Mouse (Mus musculus) heart, embryonic 13.5 days (tissue): ENCODE data around the gene Auts2. TPM values are rescaled to one million over a fixed set of nuclear protein-coding genes. Genes with fewer than 3 reads are reported as not detected.

Experiments
- ATAC-seq: fragments of 200-750 bp; cut with Nextera tagmentation; 2 replicates; pipeline ENCODE4 v1.8.0; 2017; ENCODE audit warnings: moderate TSS enrichment; ENCODE audit not compliant: insufficient number of reproducible peaks, low FRiP score, low TSS enrichment; ENCODE audit errors: extremely low read depth
- H3K27ac ChIP-seq: fragments of 300-500 bp; sonication (generic); replicated peaks from 2 replicates; pipeline ENCODE4 v1.5.1; 2015; ENCODE audit warnings: moderate library complexity, mild to moderate bottlenecking, inconsistent platforms
- H3K27me3 ChIP-seq: fragments of 300-500 bp; sonication (generic); replicated peaks from 2 replicates; pipeline ENCODE4 v1.6.1; 2015; ENCODE audit warnings: mild to moderate bottlenecking, inconsistent platforms
- H3K36me3 ChIP-seq: fragments of 300-500 bp; sonication (generic); 2 replicates; pipeline ENCODE4 v1.6.1; 2015; ENCODE audit warnings: mild to moderate bottlenecking, inconsistent platforms
- H3K4me1 ChIP-seq: fragments of 300-500 bp; sonication (generic); 2 replicates; pipeline ENCODE4 v1.6.1; 2015; ENCODE audit warnings: inconsistent platforms
- H3K4me2 ChIP-seq: fragments of 300-500 bp; sonication (generic); 2 replicates; pipeline ENCODE4 v1.6.1; 2015; ENCODE audit warnings: inconsistent platforms, mild to moderate bottlenecking, moderate library complexity
- H3K4me3 ChIP-seq: fragments of 300-500 bp; sonication (generic); 2 replicates; pipeline ENCODE4 v1.5.1; 2015; ENCODE audit warnings: moderate library complexity, mild to moderate bottlenecking, inconsistent platforms
- H3K9ac ChIP-seq: fragments of 300-500 bp; sonication (generic); 2 replicates; pipeline ENCODE4 v1.6.1; 2015; ENCODE audit warnings: inconsistent platforms, mild to moderate bottlenecking, moderate library complexity
- H3K9me3 ChIP-seq: fragments of 300-500 bp; sonication (generic); 2 replicates; pipeline ENCODE4 v1.6.1; 2016; ENCODE audit warnings: inconsistent platforms
- WGBS: fragments of 180-500 bp; shearing (Covaris S2); methylation state at CpG from one replicate; pipeline ENCODE4 v1.1.7; 2015; ENCODE audit warnings: mixed read lengths; 5-methylcytosine and 5-hydroxymethylcytosine counted together
- polyA plus RNA-seq: library from polyadenylated mRNA; unstranded; fragments of >200 nt; fragmentation: Nextera tagmentation; extraction: Ambion mirVana; gene quantifications from 2 replicates; pipeline ENCODE4 v1.2.1, GENCODE M21; 2015

Auts2 gene
- polyA plus RNA-seq, 1 experiment from 2014 or later = 13.8 TPM

DNA sequence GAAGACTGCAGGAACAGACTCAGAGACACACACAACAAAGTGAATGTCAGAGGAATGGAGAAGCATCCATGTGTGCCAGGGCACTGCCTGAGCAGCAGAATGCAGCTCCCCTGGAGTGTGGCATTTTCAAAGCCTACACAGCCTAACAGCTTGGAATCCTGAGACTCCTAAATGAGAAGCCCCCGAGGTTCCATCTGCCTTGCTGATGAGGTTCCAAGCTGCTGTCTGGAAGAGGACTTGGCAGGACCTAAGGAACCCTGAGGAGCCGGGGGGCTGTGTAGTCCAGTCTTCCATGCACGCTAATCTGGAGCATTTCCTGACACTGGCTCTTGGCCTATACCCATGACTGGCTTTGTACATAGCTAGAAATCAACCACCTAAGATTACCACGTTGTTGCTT lies 670.0 kb downstream of the Auts2 start:
- no peak for ATAC-seq
- 68% methylated on average over 4 of the region's 4 CpGs for WGBS
- H3K9me3 ChIP-seq = no peaks in the 10 kb centered on the region

DNA sequence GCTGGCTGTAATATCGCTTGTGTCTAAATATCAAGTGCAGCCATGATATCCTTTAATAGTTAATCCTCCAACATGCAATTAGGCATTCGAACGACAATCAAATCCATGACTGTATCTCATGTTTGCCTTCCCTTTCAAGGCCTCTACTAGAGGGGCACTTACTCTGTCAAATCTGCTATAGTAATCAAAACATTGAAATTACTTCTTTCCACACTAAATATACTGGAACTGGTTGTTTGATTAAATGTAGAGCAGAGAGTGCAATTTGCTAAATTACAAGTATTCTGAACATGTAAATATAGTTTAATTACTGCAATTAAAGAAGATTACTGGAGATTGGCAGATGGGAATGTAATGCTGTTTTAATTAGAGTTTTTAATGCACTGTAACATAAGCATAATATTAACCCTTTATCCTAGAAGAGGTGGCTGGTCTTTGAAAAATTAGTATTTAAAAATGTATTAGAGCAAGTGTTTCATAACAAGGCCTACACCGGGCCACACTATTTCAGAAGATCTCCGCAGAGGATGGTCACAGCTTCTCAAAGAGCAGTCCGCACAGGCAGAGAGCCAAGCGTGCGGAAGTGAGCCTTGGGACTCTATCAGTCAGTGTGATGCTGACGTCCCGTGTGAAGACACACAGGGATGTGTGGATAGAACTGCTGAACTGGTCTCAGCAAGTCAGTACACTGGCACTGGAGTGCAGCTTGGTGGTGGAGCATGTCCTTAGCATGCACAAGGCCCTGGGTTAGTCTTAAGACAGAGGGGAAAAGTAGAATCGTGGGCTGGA lies 673.2 kb downstream of the Auts2 start:
- no peak overlapping the region for H3K27ac ChIP-seq
- 0 out of 2 replicates have a peak, but pooled peaks cover 4% of the 10 kb centered on the region for H3K4me1 ChIP-seq
- 83% methylated on average over 11 of the region's 11 CpGs for WGBS
- H3K9me3 ChIP-seq = no peaks in the 10 kb centered on the region
- H3K27me3 ChIP-seq = no peaks in the 10 kb centered on the region
- no peak overlapping the region for H3K9ac ChIP-seq
- H3K4me3 ChIP-seq = no peak overlapping the region
- ATAC-seq = no peak
- H3K36me3 ChIP-seq = no peaks in the 10 kb centered on the region
- no peak overlapping the region for H3K4me2 ChIP-seq

More for the DNA sequence above, 670.0 kb downstream of the Auts2 start:
- no peaks in the 10 kb centered on the region for H3K4me1 ChIP-seq
- H3K27me3 ChIP-seq = no peaks in the 10 kb centered on the region
- no peak overlapping the region for H3K27ac ChIP-seq
- H3K9ac ChIP-seq = no peak overlapping the region
- H3K4me2 ChIP-seq = no peak overlapping the region
- H3K36me3 ChIP-seq = no peaks in the 10 kb centered on the region
- H3K4me3 ChIP-seq = no peak overlapping the region

DNA sequence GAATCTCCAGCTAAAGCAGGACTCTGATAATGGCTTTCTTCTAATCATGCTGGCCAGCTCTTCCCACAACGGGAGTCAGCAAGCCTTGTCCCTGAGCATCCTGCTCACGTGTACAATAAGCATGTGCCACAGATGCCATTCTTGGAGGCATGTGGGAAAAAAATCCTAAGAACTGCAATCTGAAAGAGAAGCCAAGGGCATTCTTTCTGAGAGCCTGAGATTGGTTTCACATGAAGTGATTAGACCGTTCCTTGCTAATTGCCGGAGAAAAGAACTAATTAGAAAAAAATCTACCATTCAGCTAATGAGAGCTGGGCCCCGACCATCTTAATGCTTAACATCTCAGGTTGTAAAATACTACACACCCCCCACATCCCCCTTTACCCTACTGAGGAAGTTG lies 677.9 kb downstream of the Auts2 start:
- H3K4me2 ChIP-seq = no peak overlapping the region
- WGBS = 50% methylated on average over 5 of the region's 5 CpGs
- H3K4me1 ChIP-seq = 0 out of 2 replicates have a peak, but pooled peaks cover 4% of the 10 kb centered on the region
- no peak overlapping the region for H3K9ac ChIP-seq
- no peaks in the 10 kb centered on the region for H3K36me3 ChIP-seq
- H3K27ac ChIP-seq = no peak overlapping the region
- no peak overlapping the region for H3K4me3 ChIP-seq
- no peaks in the 10 kb centered on the region for H3K27me3 ChIP-seq
- no peak for ATAC-seq
- H3K9me3 ChIP-seq = no peaks in the 10 kb centered on the region

DNA sequence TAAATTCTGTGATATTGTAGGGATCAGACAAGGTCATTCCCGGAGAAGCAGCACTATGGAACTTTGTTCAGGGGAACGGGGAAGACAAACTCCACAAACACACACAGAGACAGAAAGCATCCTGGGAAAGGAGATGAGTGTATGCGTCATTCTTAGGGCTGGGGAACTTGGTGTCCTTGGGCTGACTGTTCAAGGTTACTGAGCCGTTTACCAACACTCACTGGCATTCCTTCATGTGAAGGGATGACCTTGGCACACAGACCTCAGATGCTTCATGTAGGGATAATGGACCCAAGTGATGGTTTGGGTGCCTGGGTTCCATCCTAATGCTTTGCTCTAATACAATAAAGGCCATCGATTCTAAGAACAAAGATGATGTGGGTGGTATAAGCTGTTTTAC lies 685.2 kb downstream of the Auts2 start:
- Histone ChIP-seq H3K36me3 (no peaks in the 10 kb centered on the region), H3K27me3 (no peaks in the 10 kb centered on the region), H3K4me1 (peaks cover 15% of the 10 kb centered on the region), H3K4me3 (no peak overlapping the region), H3K9ac (no peak overlapping the region), H3K4me2 (no peak overlapping the region), H3K27ac (no peak overlapping the region), H3K9me3 (no peaks in the 10 kb centered on the region)
- ATAC-seq = no peak
- 69% methylated on average over 5 of the region's 5 CpGs for WGBS

GRCm38 (mm10) chr5:131855358-131855757 lies 687.8 kb downstream of the Auts2 start:
- Histone ChIP-seq H3K9ac (no peak overlapping the region), H3K4me2 (peak overlapping the region; percentile 30), H3K36me3 (no peaks in the 10 kb centered on the region), H3K27ac (no peak overlapping the region), H3K4me1 (peaks cover 34% of the 10 kb centered on the region), H3K9me3 (no peaks in the 10 kb centered on the region), H3K4me3 (no peak overlapping the region), H3K27me3 (no peaks in the 10 kb centered on the region)
- WGBS = 18% methylated on average over 8 of the region's 8 CpGs
- no peak for ATAC-seq

- H3K9ac ChIP-seq = no peak overlapping the region
- H3K36me3 ChIP-seq = no peaks in the 10 kb centered on the region
- H3K27ac ChIP-seq = no peak overlapping the region
- H3K4me1 ChIP-seq = peaks cover 34% of the 10 kb centered on the region
- 76% methylated on average over 20 of the region's 20 CpGs for WGBS
- ATAC-seq = no peak
- H3K4me3 ChIP-seq = no peak overlapping the region
- no peak overlapping the region for H3K4me2 ChIP-seq
- no peaks in the 10 kb centered on the region for H3K9me3 ChIP-seq
- no peaks in the 10 kb centered on the region for H3K27me3 ChIP-seq
Measured at GRCm38 (mm10) chr5:131851597-131852453, 691.3 kb downstream of the Auts2 start.

DNA sequence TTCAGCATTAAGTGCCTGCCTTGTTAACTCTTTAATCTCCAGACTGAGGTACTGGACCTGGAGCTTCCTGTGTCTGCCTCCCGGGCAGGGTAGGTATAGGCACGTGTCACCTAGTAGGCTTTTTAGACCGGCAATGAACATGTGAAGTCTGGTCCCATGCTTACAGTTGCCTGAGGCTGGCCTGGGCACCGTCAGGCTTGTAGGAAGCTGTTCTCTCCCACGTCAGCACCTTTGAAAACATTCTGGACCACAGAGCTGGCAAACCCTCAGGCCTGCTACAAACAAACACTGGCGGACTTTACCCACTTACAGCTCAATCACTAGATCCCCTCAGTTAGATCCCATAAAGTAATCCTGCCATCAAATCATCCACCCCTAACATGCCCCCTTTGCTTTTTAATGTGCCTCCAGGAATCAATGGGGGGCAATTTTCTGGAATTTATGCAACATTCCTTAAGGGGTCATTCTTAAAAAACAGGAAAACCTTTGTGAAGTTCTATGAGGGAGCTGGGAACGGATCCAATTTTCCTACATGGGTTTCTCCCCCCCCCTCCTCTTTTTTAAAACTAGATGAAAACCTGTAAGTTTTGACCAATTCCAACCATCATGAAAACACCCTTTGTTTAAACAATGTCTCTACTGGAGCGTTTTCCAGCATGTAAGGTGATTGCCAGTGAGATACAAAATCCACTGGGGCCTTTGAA lies 692.4 kb downstream of the Auts2 start:
- no peak overlapping the region for H3K4me3 ChIP-seq
- H3K4me1 ChIP-seq = peaks cover 29% of the 10 kb centered on the region
- no peaks in the 10 kb centered on the region for H3K36me3 ChIP-seq
- no peak overlapping the region for H3K9ac ChIP-seq
- H3K27ac ChIP-seq = no peak overlapping the region
- WGBS = 48% methylated on average over 8 of the region's 8 CpGs
- no peak overlapping the region for H3K4me2 ChIP-seq
- no peaks in the 10 kb centered on the region for H3K27me3 ChIP-seq
- H3K9me3 ChIP-seq = no peaks in the 10 kb centered on the region
- no peak for ATAC-seq

DNA sequence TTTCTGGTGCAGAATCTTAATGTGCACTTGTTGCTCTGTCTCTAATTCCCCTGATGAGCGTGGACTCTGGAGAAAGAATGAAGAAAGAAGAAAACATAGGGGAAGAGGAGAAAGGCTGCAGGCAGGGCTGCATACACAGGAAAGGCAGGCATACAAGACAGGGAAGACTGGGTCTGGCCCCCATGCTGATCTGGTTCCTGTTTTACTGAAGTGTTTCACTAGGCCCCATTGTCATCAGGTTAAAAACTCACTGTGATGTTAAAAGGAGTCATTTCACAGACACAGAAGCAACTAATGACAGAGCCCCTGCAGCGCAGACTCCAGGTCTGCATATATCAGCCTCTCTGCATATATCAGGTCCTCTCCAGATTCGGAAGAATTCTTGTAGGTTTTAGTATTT lies 693.5 kb downstream of the Auts2 start:
- no peak for ATAC-seq
- Histone ChIP-seq H3K27me3 (no peaks in the 10 kb centered on the region), H3K4me2 (no peak overlapping the region), H3K4me3 (no peak overlapping the region), H3K4me1 (peaks cover 19% of the 10 kb centered on the region), H3K9ac (no peak overlapping the region), H3K27ac (no peak overlapping the region), H3K9me3 (no peaks in the 10 kb centered on the region), H3K36me3 (no peaks in the 10 kb centered on the region)
- WGBS = 67% methylated on average over 3 of the region's 3 CpGs

GRCm38 (mm10) chr5:131844519-131844800 lies 698.7 kb downstream of the Auts2 start:
- 83% methylated on average over 9 of the region's 9 CpGs for WGBS

DNA sequence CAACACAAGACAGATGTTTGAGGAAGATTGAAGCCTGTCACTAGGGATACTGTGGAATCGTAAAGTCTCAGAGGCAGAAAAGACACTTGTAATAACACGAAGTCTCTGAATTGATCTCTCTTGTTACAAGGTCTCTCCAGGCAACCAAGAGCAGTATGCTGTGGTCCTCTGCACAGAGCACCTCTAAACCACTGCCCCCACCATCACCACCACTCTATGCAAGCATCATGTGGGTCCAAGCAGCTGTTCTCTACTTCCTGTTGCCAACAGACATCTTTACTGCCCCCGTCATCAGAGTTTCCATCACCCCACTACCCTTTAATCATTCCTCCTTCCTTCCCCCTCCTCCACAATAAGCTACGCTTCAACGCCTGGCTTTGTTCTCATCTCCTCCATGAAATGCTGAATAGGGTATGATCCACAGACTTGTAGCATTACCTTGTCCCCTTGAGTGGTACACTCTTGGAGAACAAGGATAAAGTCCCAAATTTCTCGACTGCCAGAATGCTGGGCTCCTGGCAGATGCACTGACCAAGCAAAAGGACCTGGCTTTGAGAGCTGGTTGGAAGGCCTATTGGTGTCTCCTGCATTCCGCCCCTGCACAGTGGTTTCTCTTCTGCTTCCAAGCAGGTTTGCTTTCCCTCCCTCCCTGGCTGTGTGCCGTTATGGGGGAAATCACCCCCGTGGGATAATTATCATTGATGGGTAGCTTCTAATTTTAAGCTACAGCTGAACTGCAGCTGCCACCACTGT lies 699.2 kb downstream of the Auts2 start:
- Histone ChIP-seq H3K4me3 (no peak overlapping the region), H3K27ac (no peak overlapping the region), H3K4me1 (no peaks in the 10 kb centered on the region), H3K9me3 (no peaks in the 10 kb centered on the region), H3K36me3 (no peaks in the 10 kb centered on the region), H3K9ac (no peak overlapping the region), H3K27me3 (no peaks in the 10 kb centered on the region), H3K4me2 (no peak overlapping the region)
- no peak for ATAC-seq
- 70% methylated on average over 9 of the region's 9 CpGs for WGBS

More at GRCm38 (mm10) chr5:131844519-131844800, 698.7 kb downstream of the Auts2 start:
- Histone ChIP-seq H3K4me2 (no peak overlapping the region), H3K4me1 (no peaks in the 10 kb centered on the region), H3K9me3 (no peaks in the 10 kb centered on the region), H3K4me3 (no peak overlapping the region), H3K27me3 (no peaks in the 10 kb centered on the region), H3K36me3 (no peaks in the 10 kb centered on the region), H3K27ac (no peak overlapping the region), H3K9ac (no peak overlapping the region)
- no peak for ATAC-seq
